Mouse (Mus musculus): ENCODE results near the gene Kpnb1.
"Not testable (repeated sequence)": the region's sequence is repeated elsewhere in the genome, so short reads cannot be mapped to it uniquely, and the experiment has no call there.

Kpnb1 gene

GRCm38 (mm10) chr11:97187764-97188642 is at the start of gene Kpnb1:
Gene Kpnb1, minus strand, starts transcription at chr11:97187881.
- DNase-seq, result peak; percentile 100

- peak; percentile 83 for DNase-seq
These were observed 44.8 kb upstream of the Kpnb1 start for GRCm38 (mm10) chr11:97232436-97232835.

- DNase-seq, result no peak
These were observed 41.7 kb upstream of the Kpnb1 start for GRCm38 (mm10) chr11:97229396-97229795.

- peak; percentile 90 for DNase-seq
These were observed 41.3 kb upstream of the Kpnb1 start for GRCm38 (mm10) chr11:97228985-97229384.

GRCm38 (mm10) chr11:97226131-97226530 is 38.5 kb upstream of the Kpnb1 start:
- peak; percentile 82 for DNase-seq

GRCm38 (mm10) chr11:97223485-97223884 is 35.8 kb upstream of the Kpnb1 start:
- peak; percentile 42 for DNase-seq

GRCm38 (mm10) chr11:97221611-97222010 is 33.9 kb upstream of the Kpnb1 start:
- no peak for DNase-seq

- no peak for DNase-seq
These were observed 32.5 kb upstream of the Kpnb1 start for GRCm38 (mm10) chr11:97220211-97220610.

- no peak for DNase-seq
These were observed 26.7 kb upstream of the Kpnb1 start for GRCm38 (mm10) chr11:97214411-97214810.

GRCm38 (mm10) chr11:97210728-97211400 is 23.2 kb upstream of the Kpnb1 start:
- DNase-seq, result no peak

- peak; percentile 89 for DNase-seq
These were observed 19.3 kb upstream of the Kpnb1 start for GRCm38 (mm10) chr11:97207011-97207422.

- no peak for DNase-seq
These were observed 11.8 kb upstream of the Kpnb1 start for GRCm38 (mm10) chr11:97199519-97199918.

- no peak for DNase-seq
These were observed 10.9 kb upstream of the Kpnb1 start for GRCm38 (mm10) chr11:97198601-97199000.

- no peak for DNase-seq
These were observed 9.3 kb upstream of the Kpnb1 start for GRCm38 (mm10) chr11:97197021-97197420.

- no peak for DNase-seq
These were observed 8.9 kb upstream of the Kpnb1 start for GRCm38 (mm10) chr11:97196541-97196940.

GRCm38 (mm10) chr11:97192621-97192951 is 4.9 kb upstream of the Kpnb1 start:
- no peak for DNase-seq

GRCm38 (mm10) chr11:97191915-97192620 is 4.4 kb upstream of the Kpnb1 start:
- no peak for DNase-seq

GRCm38 (mm10) chr11:97190992-97191391 is 3.3 kb upstream of the Kpnb1 start:
- DNase-seq, result peak; percentile 93

GRCm38 (mm10) chr11:97189645-97190044 is 2.0 kb upstream of the Kpnb1 start:
- DNase-seq, result not testable (repeated sequence)

- DNase-seq, result no peak
These were observed 1.6 kb upstream of the Kpnb1 start for GRCm38 (mm10) chr11:97189231-97189630.

GRCm38 (mm10) chr11:97188643-97188955 is 918 bp upstream of the Kpnb1 start:
- no peak for DNase-seq

GRCm38 (mm10) chr11:97186947-97187763 is 526 bp downstream of the Kpnb1 start:
- DNase-seq, result peak; percentile 100

Data from heart, adult 11 months (tissue).